Mouse (Mus musculus) C2C12 (cell line): Measurements from ENCODE around the gene Siglech.

Experiments
- CTCF ChIP-seq: IDR thresholded peaks from one replicate; pipeline ENCODE4 v1.5.1; 2011; ENCODE audit not compliant: control insufficient read depth, insufficient read depth, insufficient read length
- FOSL1 ChIP-seq: IDR thresholded peaks from one replicate; pipeline ENCODE4 v1.8.0; 2011; ENCODE audit warnings: mild to moderate bottlenecking, low read length; ENCODE audit not compliant: poor library complexity, insufficient read depth, severe bottlenecking
- MAX ChIP-seq: IDR thresholded peaks from one replicate; pipeline ENCODE4 v1.6.1; 2011; ENCODE audit warnings: mild to moderate bottlenecking, control low read depth
- USF1 ChIP-seq: IDR thresholded peaks from one replicate; pipeline ENCODE4 v1.6.1; 2011; ENCODE audit warnings: low read depth, mild to moderate bottlenecking, control low read depth, moderate library complexity

DNA sequence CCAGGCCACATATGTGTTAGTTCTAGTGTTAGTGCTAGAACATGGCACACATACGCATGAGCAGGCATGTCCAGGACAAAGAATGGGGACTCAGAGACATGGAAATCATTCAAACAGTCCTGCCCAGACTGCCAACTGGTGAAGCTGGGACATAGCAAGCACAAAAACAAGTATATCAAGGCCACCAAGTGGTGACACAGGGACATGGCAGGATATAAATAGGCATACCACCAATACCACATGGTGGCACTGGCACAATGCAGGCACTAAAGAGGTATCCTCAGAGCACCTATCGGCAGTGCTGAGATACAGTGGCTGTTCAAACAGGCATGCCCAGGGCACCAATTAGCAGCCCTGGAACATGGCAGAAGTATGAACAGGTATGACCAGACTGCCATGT is 33.5 kb upstream of the Siglech start:
- TF ChIP-seq CTCF (no peak), USF1 (no peak), MAX (no peak), FOSL1 (no peak)
